In genomic region chr16:22107897-22108516, GRCm38 (mm10) we compare ENCODE assay signal across 8 mouse cellular contexts. TPM values are rescaled to one million over a fixed set of nuclear protein-coding genes. Genes with fewer than 3 reads are reported as not detected.
DNase-seq lines count a peak whose midpoint lies in the region; ATAC-seq and TF ChIP-seq lines count a peak whose summit lies in the region.
"Had no signal": no experiment of that assay in that cellular context is flagged by ENCODE, and none has a peak within 500 bp of the region (broad histone marks: within the 10 kb centered on the region; RNA-seq: fewer than 3 reads in every experiment).

No protein-coding gene starts in this region.

- H3K9ac ChIP-seq in kidney, postnatal 0 days (ENCODE audit: low read depth, low read length), result no peak overlapping the region
- H3K9ac ChIP-seq: neural tube, embryonic 12.5 days had no signal

- no peaks in the 10 kb centered on the region for H3K36me3 ChIP-seq in kidney, postnatal 0 days (ENCODE audit: insufficient read depth, low read length)
- H3K36me3 ChIP-seq: neural tube, embryonic 12.5 days had no signal

- H3K4me2 ChIP-seq in kidney, postnatal 0 days (ENCODE audit: low read length), result no peak overlapping the region
- H3K4me2 ChIP-seq: neural tube, embryonic 12.5 days had no signal

- intact Hi-C loops in gastrocnemius, postnatal 36 days (cut with DNase I), result loop anchor here (2.0 to 10.0 kb wide), 2 partner anchors 15 to 697 kb away; no protein-coding TSS in a partner anchor

- peak; percentile 50 for TF ChIP-seq CTCF in bone marrow macrophage, adult 2 months (IDR thresholded peaks at IDR 0.05; ENCODE audit: low read depth, low read length)
- peak; percentile 49 for TF ChIP-seq CTCF in kidney, postnatal 0 days (IDR thresholded peaks at IDR 0.05; ENCODE audit: low read depth)

- peak; percentile 55 for DNase-seq in urinary bladder, postnatal 25 days (ENCODE audit: low spot score)
- no peak for DNase-seq in urinary bladder, adult 2 months (ENCODE audit: low spot score)
- DNase-seq in gastrocnemius, postnatal 36 days, result peak; percentile 71 to 73
- DNase-seq in kidney, postnatal 0 days (ENCODE audit: low spot score), result peak; percentile 52
- DNase-seq in lung, postnatal 36 days, result peak; percentile 82
- peak; percentile 49 to 72 for DNase-seq in thymus, postnatal 10 days (ENCODE audit: low spot score in 2 of 2)

- no peak overlapping the region for H3K27ac ChIP-seq in bone marrow macrophage, adult 2 months (ENCODE audit: insufficient read depth, low read depth, low read length)
- no peak overlapping the region for H3K27ac ChIP-seq in kidney, postnatal 0 days
- H3K27ac ChIP-seq: neural tube, embryonic 12.5 days had no signal

- H3K27me3 ChIP-seq in kidney, postnatal 0 days (ENCODE audit: insufficient read depth, low read length), result no peaks in the 10 kb centered on the region
- H3K27me3 ChIP-seq: neural tube, embryonic 12.5 days had no signal

- no peak overlapping the region for H3K4me3 ChIP-seq in bone marrow macrophage, adult 2 months (ENCODE audit: insufficient read depth, low read length)
- no peak overlapping the region for H3K4me3 ChIP-seq in kidney, postnatal 0 days (replicated peaks; ENCODE audit: low read depth, low read length)
- H3K4me3 ChIP-seq: neural tube, embryonic 12.5 days had no signal

- H3K9me3 ChIP-seq in kidney, postnatal 0 days (replicated peaks; ENCODE audit: low read length), result no peaks in the 10 kb centered on the region
- H3K9me3 ChIP-seq: neural tube, embryonic 12.5 days had no signal

- no peak for TF ChIP-seq POLR2A in bone marrow macrophage, adult 2 months (IDR thresholded peaks at IDR 0.05; ENCODE audit: borderline replicate concordance, low read depth, low read length)

- WGBS in kidney, postnatal 0 days, result 52% methylated on average over 7 of the region's 7 CpGs

- peaks cover 40% of the 10 kb centered on the region for H3K4me1 ChIP-seq in bone marrow macrophage, adult 2 months (ENCODE audit: control insufficient read depth, insufficient read depth, low read length)
- peaks cover 4% of the 10 kb centered on the region; the same call in 1 of the 2 replicates for H3K4me1 ChIP-seq in kidney, postnatal 0 days (replicated peaks; ENCODE audit: insufficient read depth, low read length)
- H3K4me1 ChIP-seq: neural tube, embryonic 12.5 days had no signal

- no peak; the same call in 1 of the 2 replicates for ATAC-seq in kidney, postnatal 0 days (replicated peaks; ENCODE audit: low FRiP score, low read depth)

RNA-seq across cellular contexts. Expression of gene Igf2bp2, which starts 55.1 kb away (rescaled TPM):
- 2.6 and 5.1 TPM in 2 replicates for polyA plus RNA-seq in urinary bladder, adult 2 months (2012; rRNA removed)
- polyA plus RNA-seq in bone marrow macrophage, adult 2 months (2012; ENCODE audit: insufficient read depth, insufficient read length, missing spikeins), result 8.3 and 10.7 TPM in 2 replicates
- total RNA-seq in gastrocnemius, postnatal 36 days (2021), result 1 to 10 TPM; 2.1 TPM
- 34.8 and 35.0 TPM in 2 replicates for polyA plus RNA-seq in kidney, postnatal 0 days (2015; fragmentation: Nextera tagmentation; extraction: Ambion mirVana)
